Mouse (Mus musculus) liver, postnatal 0 days (tissue): ENCODE results near the gene Apbb1ip. TPM values are rescaled to one million over a fixed set of nuclear protein-coding genes. Genes with fewer than 3 reads are reported as not detected.

Experiments
- ATAC-seq: fragments of 200-750 bp; cut with Nextera tagmentation; 2 replicates; pipeline ENCODE4 v1.8.0; 2017; ENCODE audit warnings: mild to moderate bottlenecking, moderate library complexity
- DNase-seq: peaks from one replicate; pipeline ENCODE4 v3.0.0-alpha.2; 2016
- H3K27ac ChIP-seq: fragments of 300-500 bp; sonication (generic); 2 replicates; pipeline ENCODE4 v1.5.1; 2014; ENCODE audit warnings: antibody characterized with exemption, moderate library complexity, mild to moderate bottlenecking, low read depth
- H3K27me3 ChIP-seq: fragments of 300-500 bp; sonication (generic); 2 replicates; pipeline ENCODE4 v1.6.1; 2014; ENCODE audit warnings: low read length, control low read depth, mixed read lengths; ENCODE audit not compliant: insufficient read depth
- H3K36me3 ChIP-seq: fragments of 300-500 bp; sonication (generic); replicated peaks from 2 replicates; pipeline ENCODE4 v1.6.1; 2014; ENCODE audit warnings: mild to moderate bottlenecking, control low read depth, low read length, moderate library complexity, mixed read lengths; ENCODE audit not compliant: insufficient read depth
- H3K4me1 ChIP-seq: fragments of 300-500 bp; sonication (generic); 2 replicates; pipeline ENCODE4 v1.6.1; 2014; ENCODE audit warnings: antibody characterized with exemption, mild to moderate bottlenecking, control low read depth; ENCODE audit not compliant: insufficient read depth
- H3K4me2 ChIP-seq: fragments of 300-500 bp; sonication (generic); 2 replicates; pipeline ENCODE4 v1.6.1; 2014; ENCODE audit warnings: low read depth, mild to moderate bottlenecking, low read length, moderate library complexity, mixed read lengths
- H3K4me3 ChIP-seq: fragments of 300-500 bp; sonication (generic); 2 replicates; pipeline ENCODE4 v1.5.1; 2014; ENCODE audit warnings: low read depth, low read length
- H3K9ac ChIP-seq: fragments of 300-500 bp; sonication (generic); replicated peaks from 2 replicates; pipeline ENCODE4 v1.6.1; 2014; ENCODE audit warnings: mild to moderate bottlenecking, moderate library complexity
- H3K9me3 ChIP-seq: fragments of 300-500 bp; sonication (generic); 2 replicates; pipeline ENCODE4 v1.6.1; 2016; ENCODE audit warnings: mild to moderate bottlenecking, control low read depth, low read length, mixed read lengths
- CTCF ChIP-seq: sonication (generic); IDR thresholded peaks from 2 replicates; pipeline ENCODE4 v1.5.1; 2016; ENCODE audit warnings: antibody characterized with exemption, low read depth
- EP300 ChIP-seq: IDR thresholded peaks from 2 replicates; pipeline ENCODE4 v1.6.1; 2016; ENCODE audit warnings: antibody characterized with exemption, low read depth, mild to moderate bottlenecking
- WGBS: fragments of 180-500 bp; shearing (Covaris S2); extraction: QIAGEN DNeasy Blood & Tissue Kit; methylation state at CpG from one replicate; pipeline ENCODE4 v1.1.7; 2014; ENCODE audit not compliant: insufficient replicate concordance; 5-methylcytosine and 5-hydroxymethylcytosine counted together
- polyA plus RNA-seq: library from polyadenylated mRNA; unstranded; fragments of >200 nt; fragmentation: Nextera tagmentation; extraction: Ambion mirVana; gene quantifications from 2 replicates; pipeline ENCODE4 v1.2.1, GENCODE M21; 2015

Gene Apbb1ip
- polyA plus RNA-seq, 1 experiment from 2014 or later = 11.3 TPM

DNA sequence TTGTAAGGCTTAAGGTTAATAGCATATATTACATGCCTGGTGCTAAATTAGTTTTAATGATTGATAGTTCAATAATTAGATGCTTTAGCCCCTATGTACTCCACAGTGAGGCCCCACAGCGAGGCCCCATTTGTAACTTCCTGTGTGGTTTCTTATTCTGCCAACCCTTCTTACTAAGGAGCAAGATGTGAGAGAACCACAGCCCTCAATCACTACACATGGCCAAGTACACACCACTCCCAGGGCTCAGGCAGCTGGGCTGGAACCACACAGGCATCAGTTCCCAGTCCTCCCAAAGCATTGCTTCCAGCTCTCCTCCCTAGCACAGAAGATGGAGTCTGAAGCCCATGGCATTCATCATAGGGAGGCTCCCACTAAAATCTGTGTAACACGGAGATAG is 31.7 kb downstream of the Apbb1ip start:
- Histone ChIP-seq H3K4me2 (no peak overlapping the region), H3K4me1 (peaks cover 10% of the 10 kb centered on the region), H3K9ac (no peak overlapping the region), H3K27ac (peak overlapping the region; percentile 55), H3K4me3 (no peak overlapping the region), H3K36me3 (no peaks in the 10 kb centered on the region), H3K27me3 (no peaks in the 10 kb centered on the region), H3K9me3 (no peaks in the 10 kb centered on the region)
- no peak for TF ChIP-seq CTCF
- TF ChIP-seq EP300 = no peak
- DNase-seq = no peak
- WGBS = 50% methylated on average over 2 of the region's 2 CpGs
- no peak for ATAC-seq

DNA sequence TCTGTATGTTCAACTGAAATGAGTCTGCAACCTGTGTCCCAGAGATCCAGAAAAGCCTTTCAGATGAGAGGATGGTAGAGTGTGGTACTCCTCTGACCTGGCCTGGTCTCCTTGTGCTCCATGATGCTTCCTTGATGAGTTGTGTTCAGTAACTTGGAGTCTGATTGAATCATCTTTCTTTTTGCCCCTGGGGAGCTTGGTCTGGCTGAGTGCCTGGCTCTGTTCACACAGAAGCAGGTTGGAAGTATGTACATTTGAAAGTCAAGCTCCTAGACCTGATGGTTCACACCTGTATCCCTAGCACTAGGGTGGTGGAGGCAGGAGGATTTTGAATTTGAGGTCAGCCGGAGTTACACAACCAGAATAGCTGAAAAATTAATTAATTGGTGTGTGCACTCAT is 32.7 kb downstream of the Apbb1ip start:
- WGBS = 78% methylated on average over 1 of the region's 1 CpGs
- Histone ChIP-seq H3K4me3 (no peak overlapping the region), H3K4me2 (no peak overlapping the region), H3K9me3 (no peaks in the 10 kb centered on the region), H3K36me3 (no peaks in the 10 kb centered on the region), H3K27ac (peak overlapping the region; percentile 49), H3K4me1 (peaks cover 10% of the 10 kb centered on the region), H3K9ac (no peak overlapping the region), H3K27me3 (no peaks in the 10 kb centered on the region)
- no peak for ATAC-seq
- TF ChIP-seq CTCF (no peak), EP300 (no peak)
- DNase-seq = no peak

DNA sequence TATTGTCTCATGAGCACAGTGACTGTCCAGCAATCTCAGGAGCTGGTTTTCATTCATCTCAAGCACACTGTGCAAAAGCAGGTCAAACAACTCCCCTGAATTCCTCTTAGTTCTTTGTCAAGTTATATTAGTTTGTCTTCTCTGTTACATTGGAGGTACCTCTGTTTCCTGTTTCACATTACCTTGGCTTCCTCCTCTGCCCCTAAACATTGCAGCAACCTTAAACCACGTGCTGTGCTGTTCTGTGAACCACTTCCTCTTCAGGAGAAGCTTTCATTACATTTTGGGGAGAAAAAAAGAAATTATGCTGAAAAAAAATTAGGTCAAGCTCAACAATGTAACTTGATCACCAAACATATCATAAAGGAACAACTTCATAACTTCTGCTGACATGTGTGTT is 33.4 kb downstream of the Apbb1ip start:
- Histone ChIP-seq H3K4me3 (no peak overlapping the region), H3K27me3 (no peaks in the 10 kb centered on the region), H3K4me2 (no peak overlapping the region), H3K9ac (no peak overlapping the region), H3K27ac (peak overlapping the region; percentile 49), H3K9me3 (no peaks in the 10 kb centered on the region), H3K36me3 (no peaks in the 10 kb centered on the region), H3K4me1 (peaks cover 10% of the 10 kb centered on the region)
- ATAC-seq = peak; percentile 64
- no peak for TF ChIP-seq CTCF
- 0 out of 2 replicates have a peak, but pooled peaks have one; percentile 15 for TF ChIP-seq EP300
- WGBS = 22% methylated on average over 1 of the region's 1 CpGs
- no peak for DNase-seq

DNA sequence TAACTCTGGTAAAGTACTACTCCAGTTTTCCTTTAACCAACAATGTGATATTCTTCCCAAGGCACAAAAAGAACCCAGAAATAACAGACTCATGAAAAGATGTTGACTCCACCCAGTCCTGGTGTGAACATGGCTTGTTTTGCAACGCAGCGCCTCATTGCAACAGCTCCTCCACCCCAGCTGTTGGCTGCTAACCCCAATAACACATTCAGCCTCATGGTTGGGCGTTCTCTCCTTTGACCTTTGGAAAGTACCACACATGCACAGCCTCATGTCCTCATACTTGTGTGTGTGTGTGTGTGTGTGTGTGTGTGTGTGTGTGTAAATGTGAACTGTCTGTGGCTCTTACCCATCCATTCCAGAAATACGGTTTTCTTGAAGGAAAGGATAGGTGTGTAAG is 37.0 kb downstream of the Apbb1ip start:
- TF ChIP-seq CTCF (no peak), EP300 (no peak)
- DNase-seq = peak; percentile 60
- ATAC-seq = peak; percentile 58
- Histone ChIP-seq H3K36me3 (no peaks in the 10 kb centered on the region), H3K9ac (no peak overlapping the region), H3K4me1 (peaks cover 6% of the 10 kb centered on the region), H3K4me2 (no peak overlapping the region), H3K4me3 (no peak overlapping the region), H3K9me3 (no peaks in the 10 kb centered on the region), H3K27me3 (no peaks in the 10 kb centered on the region), H3K27ac (peak overlapping the region; percentile 55)
- 69% methylated on average over 4 of the region's 4 CpGs for WGBS

DNA sequence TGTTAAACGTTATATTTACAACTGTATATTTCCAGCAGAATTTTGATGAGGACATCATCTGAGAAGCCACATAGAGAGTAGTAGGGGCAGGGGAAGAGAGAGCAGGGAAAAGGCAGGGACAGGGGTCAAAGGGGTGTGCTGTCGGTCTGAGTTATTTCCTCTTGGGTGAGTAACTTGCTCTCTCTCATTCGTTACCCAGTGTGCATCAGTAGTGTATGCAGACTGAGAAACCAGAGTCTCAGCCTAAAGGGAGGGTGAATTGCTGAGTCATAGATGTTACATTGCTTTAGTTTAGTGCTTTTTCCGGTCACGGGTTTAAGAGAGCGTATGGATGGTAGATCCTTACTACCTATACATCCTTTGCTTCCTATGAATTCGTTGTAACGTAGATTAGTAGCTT is 37.6 kb downstream of the Apbb1ip start:
- peak overlapping the region; percentile 55 for H3K27ac ChIP-seq
- no peak overlapping the region for H3K4me3 ChIP-seq

DNA sequence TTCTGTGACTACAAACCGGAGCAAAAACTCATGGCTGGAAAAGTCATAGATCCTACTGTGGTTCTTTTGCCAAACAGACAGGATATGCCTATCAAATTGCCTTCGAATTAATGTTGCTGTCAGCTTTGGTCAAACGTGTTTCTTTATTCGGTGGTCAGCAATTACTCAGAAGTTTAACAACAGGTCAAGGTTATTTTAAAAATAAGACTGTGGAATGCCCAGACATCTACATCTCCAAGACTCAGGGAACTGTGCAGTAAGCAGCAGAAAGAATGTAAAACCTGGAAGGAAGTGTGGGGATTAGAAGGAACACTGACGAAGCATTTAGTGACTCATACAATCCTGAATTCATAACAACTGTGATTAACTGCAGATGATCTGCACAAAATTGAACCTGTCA is 40.0 kb downstream of the Apbb1ip start:
- Histone ChIP-seq H3K4me1 (peaks cover 4% of the 10 kb centered on the region; the same call in 1 of the 2 replicates), H3K27ac (no peak overlapping the region), H3K9me3 (no peaks in the 10 kb centered on the region), H3K4me2 (no peak overlapping the region), H3K27me3 (no peaks in the 10 kb centered on the region), H3K9ac (no peak overlapping the region), H3K36me3 (no peaks in the 10 kb centered on the region), H3K4me3 (no peak overlapping the region)
- ATAC-seq (no peak), DNase-seq (no peak)
- no peak for TF ChIP-seq EP300
- no peak for TF ChIP-seq CTCF
- WGBS = 70% methylated on average over 5 of the region's 5 CpGs

More for the DNA sequence above, 37.6 kb downstream of the Apbb1ip start:
- H3K9ac ChIP-seq = no peak overlapping the region
- peak; percentile 55; the same call in 1 of the 2 replicates for ATAC-seq
- H3K9me3 ChIP-seq = no peaks in the 10 kb centered on the region
- no peak overlapping the region for H3K4me2 ChIP-seq
- DNase-seq = no peak
- H3K27me3 ChIP-seq = no peaks in the 10 kb centered on the region
- 73% methylated on average over 8 of the region's 8 CpGs for WGBS
- no peaks in the 10 kb centered on the region for H3K36me3 ChIP-seq
- H3K4me1 ChIP-seq = peaks cover 4% of the 10 kb centered on the region; the same call in 1 of the 2 replicates
- no peak for TF ChIP-seq CTCF
- no peak for TF ChIP-seq EP300

DNA sequence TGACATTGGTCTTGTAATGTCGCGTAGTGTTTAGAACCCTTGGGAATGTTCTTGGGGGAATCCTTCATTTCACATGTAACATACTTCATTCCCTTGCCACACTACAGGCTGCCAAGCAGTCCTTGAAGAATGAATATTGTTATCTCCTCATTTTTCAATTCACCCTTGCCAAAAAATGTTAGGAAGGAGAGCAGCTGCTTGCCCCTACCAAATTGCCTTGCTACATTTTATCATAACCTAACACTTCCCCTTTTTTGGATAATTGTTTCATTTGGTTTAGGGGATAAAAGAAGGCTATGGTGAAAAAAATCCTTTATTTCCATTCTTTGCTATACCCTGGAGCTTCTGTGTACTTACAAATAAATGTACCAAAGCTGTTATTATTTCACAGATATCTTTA is 41.8 kb downstream of the Apbb1ip start:
- no peak overlapping the region for H3K9ac ChIP-seq
- DNase-seq (no peak), ATAC-seq (no peak)
- no peaks in the 10 kb centered on the region for H3K4me1 ChIP-seq
- H3K4me2 ChIP-seq = no peak overlapping the region
- 95% methylated on average over 2 of the region's 2 CpGs for WGBS
- H3K27me3 ChIP-seq = no peaks in the 10 kb centered on the region
- H3K36me3 ChIP-seq = no peaks in the 10 kb centered on the region
- no peak overlapping the region for H3K27ac ChIP-seq
- H3K4me3 ChIP-seq = no peak overlapping the region
- H3K9me3 ChIP-seq = no peaks in the 10 kb centered on the region
- TF ChIP-seq CTCF (no peak), EP300 (no peak)
